Mouse (Mus musculus): ENCODE measurements at regions not wholly inside any gene's neighbourhood (a gene's known extent, or its start where the extent isn't known, plus 50 kb on each side); places are given as distances from the start of the nearest gene placed in this dataset.

DNA sequence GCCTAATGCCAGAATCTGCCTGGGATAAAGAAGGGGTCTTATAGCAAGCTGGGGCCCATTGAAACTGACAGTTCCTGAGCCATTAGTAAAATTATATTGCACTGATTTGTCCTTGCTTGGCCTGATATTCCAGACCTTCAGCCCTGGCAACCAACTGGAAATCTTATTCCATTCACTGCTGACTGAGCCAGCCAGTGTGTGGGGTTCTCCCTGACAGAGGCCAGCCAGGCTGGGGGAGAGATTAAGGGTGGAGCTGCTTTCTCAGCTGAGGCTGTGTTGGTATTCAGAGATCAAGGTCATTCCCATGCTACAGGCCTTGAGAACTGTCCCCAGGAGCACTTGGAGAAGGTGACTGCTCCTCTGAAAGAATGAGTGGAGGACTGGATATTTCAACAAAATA is 226.9 kb downstream of the Ar start:
- no peak for DNase-seq (ENCODE audit: low spot score)

GRCm38 (mm10) chrX:98380247-98380905 is 231.8 kb downstream of the Ar start:
- peak; percentile 39 for DNase-seq (ENCODE audit: low spot score)

GRCm38 (mm10) chrX:98384017-98384416 is 235.4 kb downstream of the Ar start:
- DNase-seq (ENCODE audit: low spot score): no peak

GRCm38 (mm10) chrX:98392376-98392775 is 243.8 kb downstream of the Ar start:
- DNase-seq (ENCODE audit: low spot score): no peak

- DNase-seq (ENCODE audit: low spot score): no peak
These were observed 260.5 kb downstream of the Ar start for GRCm38 (mm10) chrX:98409090-98409489.

- DNase-seq (ENCODE audit: low spot score): no peak
These were observed 270.9 kb downstream of the Ar start for GRCm38 (mm10) chrX:98419437-98419836.

GRCm38 (mm10) chrX:98452026-98452425 is 303.5 kb downstream of the Ar start:
- peak; percentile 68 for DNase-seq (ENCODE audit: low spot score)

DNA sequence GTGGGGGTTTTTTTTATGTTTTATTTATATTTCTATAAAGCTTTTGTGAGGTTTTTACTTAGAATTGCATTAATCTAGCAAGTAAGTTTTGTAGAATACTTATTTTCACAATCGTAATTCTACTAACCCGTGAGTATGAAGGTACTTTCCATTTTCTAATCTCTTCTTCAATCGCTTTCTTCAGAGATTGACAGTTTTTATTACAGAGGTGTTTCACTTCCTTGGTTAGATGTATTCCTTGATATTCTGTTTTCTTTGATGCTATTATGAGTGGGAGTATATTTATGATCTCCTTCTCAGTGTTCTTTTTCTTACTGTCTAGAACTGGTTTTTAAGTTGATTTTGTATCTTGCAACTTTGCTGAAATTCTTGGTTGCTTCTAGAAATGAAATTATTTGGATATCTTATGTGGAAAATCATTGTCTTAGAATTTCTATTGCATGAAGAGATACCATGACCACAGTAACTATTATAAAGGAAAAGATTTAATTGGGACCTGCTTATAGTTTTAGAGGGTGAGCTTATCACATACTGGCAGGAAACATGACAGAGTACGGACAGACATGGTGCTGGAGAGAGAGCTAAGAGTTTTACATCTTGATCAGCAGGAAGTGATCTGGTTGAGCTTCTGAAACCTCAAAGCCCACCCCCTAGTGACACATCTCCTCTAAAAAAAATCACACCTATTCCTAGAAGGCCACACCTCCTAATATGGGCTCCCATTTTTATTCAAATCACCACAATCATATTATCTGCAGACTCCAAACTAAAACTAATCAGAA is 328.1 kb downstream of the Ar start:
- no peak for DNase-seq (ENCODE audit: low spot score)
